Mouse (Mus musculus): Measurements from ENCODE around the gene Myh1. TPM values are rescaled to one million over a fixed set of nuclear protein-coding genes. Genes with fewer than 3 reads are reported as not detected.

Gene Myh1
- total RNA-seq (2014; fragmentation: Nextera tagmentation), result not detected in 2 replicates
- total RNA-seq (2017), result not detected in 2 replicates

- ATAC-seq (replicated peaks; ENCODE audit: poor library complexity, severe bottlenecking), result no peak
Measured at GRCm38 (mm10) chr11:67199752-67200151, at the start of gene Myh1. Gene Myh1 (plus strand): TSS chr11:67200052.

- ATAC-seq (replicated peaks; ENCODE audit: poor library complexity, severe bottlenecking), result no peak
Measured at GRCm38 (mm10) chr11:67150237-67150636, 49.6 kb upstream of the Myh1 start.

GRCm38 (mm10) chr11:67151159-67151558 lies 48.7 kb upstream of the Myh1 start:
- ATAC-seq (replicated peaks; ENCODE audit: poor library complexity, severe bottlenecking), result no peak

- ATAC-seq (replicated peaks; ENCODE audit: poor library complexity, severe bottlenecking), result no peak
Measured at GRCm38 (mm10) chr11:67151651-67152630, 47.9 kb upstream of the Myh1 start.

GRCm38 (mm10) chr11:67153123-67153522 lies 46.7 kb upstream of the Myh1 start:
- no peak for ATAC-seq (replicated peaks; ENCODE audit: poor library complexity, severe bottlenecking)

GRCm38 (mm10) chr11:67153843-67154242 lies 46.0 kb upstream of the Myh1 start:
- no peak for ATAC-seq (replicated peaks; ENCODE audit: poor library complexity, severe bottlenecking)

- ATAC-seq (replicated peaks; ENCODE audit: poor library complexity, severe bottlenecking), result no peak
Measured at GRCm38 (mm10) chr11:67155650-67156049, 44.2 kb upstream of the Myh1 start.

- no peak for ATAC-seq (replicated peaks; ENCODE audit: poor library complexity, severe bottlenecking)
Measured at GRCm38 (mm10) chr11:67160131-67160530, 39.7 kb upstream of the Myh1 start.

GRCm38 (mm10) chr11:67163701-67164100 lies 36.2 kb upstream of the Myh1 start:
- no peak for ATAC-seq (replicated peaks; ENCODE audit: poor library complexity, severe bottlenecking)

- no peak for ATAC-seq (replicated peaks; ENCODE audit: poor library complexity, severe bottlenecking)
Measured at GRCm38 (mm10) chr11:67164851-67165250, 35.0 kb upstream of the Myh1 start.

- no peak for ATAC-seq (replicated peaks; ENCODE audit: poor library complexity, severe bottlenecking)
Measured at GRCm38 (mm10) chr11:67169301-67169700, 30.6 kb upstream of the Myh1 start.

- no peak for ATAC-seq (replicated peaks; ENCODE audit: poor library complexity, severe bottlenecking)
Measured at GRCm38 (mm10) chr11:67170727-67171126, 29.1 kb upstream of the Myh1 start, which contains the start of gene Myh2. Gene Myh2 (plus strand): TSS chr11:67171027.

- ATAC-seq (replicated peaks; ENCODE audit: poor library complexity, severe bottlenecking), result no peak
Measured at GRCm38 (mm10) chr11:67172439-67172838, 27.4 kb upstream of the Myh1 start.

- no peak for ATAC-seq (replicated peaks; ENCODE audit: poor library complexity, severe bottlenecking)
Measured at GRCm38 (mm10) chr11:67176376-67176775, 23.5 kb upstream of the Myh1 start.

- ATAC-seq (replicated peaks; ENCODE audit: poor library complexity, severe bottlenecking), result no peak
Measured at GRCm38 (mm10) chr11:67190316-67190715, 9.5 kb upstream of the Myh1 start.

GRCm38 (mm10) chr11:67190814-67191213 lies 9.0 kb upstream of the Myh1 start:
- ATAC-seq (replicated peaks; ENCODE audit: poor library complexity, severe bottlenecking), result no peak

- no peak for ATAC-seq (replicated peaks; ENCODE audit: poor library complexity, severe bottlenecking)
Measured at GRCm38 (mm10) chr11:67191496-67191895, 8.4 kb upstream of the Myh1 start.

GRCm38 (mm10) chr11:67199321-67199720 lies 531 bp upstream of the Myh1 start:
- ATAC-seq (replicated peaks; ENCODE audit: poor library complexity, severe bottlenecking), result no peak

GRCm38 (mm10) chr11:67204766-67205165 lies 4.9 kb downstream of the Myh1 start:
- no peak for ATAC-seq (replicated peaks; ENCODE audit: poor library complexity, severe bottlenecking)

- no peak for ATAC-seq (replicated peaks; ENCODE audit: poor library complexity, severe bottlenecking)
Measured at GRCm38 (mm10) chr11:67221803-67222202, 22.0 kb downstream of the Myh1 start.

GRCm38 (mm10) chr11:67224466-67224865 lies 24.6 kb downstream of the Myh1 start:
- no peak for ATAC-seq (replicated peaks; ENCODE audit: poor library complexity, severe bottlenecking)

GRCm38 (mm10) chr11:67228731-67229130 lies 28.9 kb downstream of the Myh1 start:
- ATAC-seq (replicated peaks; ENCODE audit: poor library complexity, severe bottlenecking), result no peak

Measured in granulocyte monocyte progenitor cell, adult 5-6 weeks (primary cell).